Comparison of ENCODE assay signal across 10 mouse cellular contexts in the genomic region with DNA sequence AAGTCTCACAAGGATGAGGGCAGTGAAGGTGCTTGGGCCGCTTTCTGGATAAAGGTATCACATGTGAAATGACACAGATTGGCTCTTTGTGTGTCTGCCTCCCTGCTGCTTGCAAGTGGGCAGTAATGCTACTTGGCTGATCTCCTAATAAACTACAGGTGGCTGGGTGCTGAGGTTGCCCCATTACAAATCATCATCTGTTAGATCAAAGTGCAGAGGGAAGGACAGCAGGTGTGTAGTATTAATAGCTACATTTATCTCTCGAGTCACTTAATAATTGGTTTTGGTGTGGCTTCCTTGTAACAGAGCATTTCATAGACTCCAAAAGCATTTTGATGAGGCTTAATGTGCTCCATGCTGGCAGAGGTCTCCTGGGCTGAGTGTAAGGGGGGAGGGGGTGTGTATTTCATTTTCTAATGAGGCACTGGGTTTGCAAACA.
DNase-seq lines count a peak whose midpoint lies in the region; ATAC-seq and TF ChIP-seq lines count a peak whose summit lies in the region.
"Had no signal": no experiment of that assay in that cellular context is flagged by ENCODE, and none has a peak within 500 bp of the region (broad histone marks: within the 10 kb centered on the region; RNA-seq: fewer than 3 reads in every experiment).

No protein-coding gene starts in this region.

- DNase-seq in embryo, embryonic 10 days (ENCODE audit: low spot score) = peak; percentile 5
- no peak for DNase-seq in embryo, embryonic 9.5 days (ENCODE audit: extremely low spot score)
- DNase-seq in brain, embryonic 14.5 days (ENCODE audit: low read depth) = peak; percentile 83
- no peak for DNase-seq in forebrain, postnatal 0 days
- no peak for DNase-seq in lung, postnatal 25 days (ENCODE audit: low spot score)
- DNase-seq in lung, postnatal 10 days = no peak
- DNase-seq in heart, postnatal 4 days = no peak
- DNase-seq: gastrocnemius, postnatal 14 days; lung, adult 2 months had no signal

- no peak overlapping the region for H3K4me3 ChIP-seq in forebrain, postnatal 0 days (ENCODE audit: low read depth, low read length)
- no peak overlapping the region for H3K4me3 ChIP-seq in midbrain, embryonic 12.5 days

- H3K9ac ChIP-seq in forebrain, postnatal 0 days = no peak overlapping the region
- H3K9ac ChIP-seq in midbrain, embryonic 12.5 days (replicated peaks) = no peak overlapping the region

- peak; percentile 58; the same call in 1 of the 2 replicates for ATAC-seq in forebrain, postnatal 0 days
- ATAC-seq in midbrain, embryonic 12.5 days (ENCODE audit: low FRiP score, low read depth) = peak; percentile 89

- no peaks in the 10 kb centered on the region for H3K4me1 ChIP-seq in forebrain, postnatal 0 days (ENCODE audit: insufficient read depth)
- peaks cover 5% of the 10 kb centered on the region; the same call in 1 of the 2 replicates for H3K4me1 ChIP-seq in midbrain, embryonic 12.5 days

- no peak overlapping the region for H3K4me2 ChIP-seq in forebrain, postnatal 0 days (ENCODE audit: low read depth)
- no peak overlapping the region for H3K4me2 ChIP-seq in midbrain, embryonic 12.5 days (replicated peaks)

- 24% methylated on average over 2 of the region's 2 CpGs for WGBS in forebrain, postnatal 0 days
- WGBS in midbrain, embryonic 12.5 days = 49% methylated on average over 2 of the region's 2 CpGs

- no peak overlapping the region for H3K27ac ChIP-seq in forebrain, postnatal 0 days (ENCODE audit: low read depth, low read length)
- no peak overlapping the region for H3K27ac ChIP-seq in midbrain, embryonic 12.5 days (replicated peaks)

- TF ChIP-seq POLR2A in brain, embryonic 14.5 days (IDR thresholded peaks at IDR 0.05; ENCODE audit: borderline replicate concordance, extremely low read depth, insufficient read depth, insufficient read length, poor library complexity, severe bottlenecking) = no peak

- H3K36me3 ChIP-seq in forebrain, postnatal 0 days (ENCODE audit: insufficient read depth) = no peaks in the 10 kb centered on the region
- no peaks in the 10 kb centered on the region for H3K36me3 ChIP-seq in midbrain, embryonic 12.5 days

- H3K9me3 ChIP-seq in forebrain, postnatal 0 days (ENCODE audit: low read length) = no peaks in the 10 kb centered on the region
- no peaks in the 10 kb centered on the region for H3K9me3 ChIP-seq in midbrain, embryonic 12.5 days

- TF ChIP-seq CTCF in brain, embryonic 14.5 days (IDR thresholded peaks at IDR 0.05; ENCODE audit: borderline replicate concordance, extremely low read depth, insufficient read depth, insufficient read length) = no peak
- no peak for TF ChIP-seq CTCF in forebrain, postnatal 0 days (IDR thresholded peaks at IDR 0.05; ENCODE audit: low read depth)

- H3K27me3 ChIP-seq in forebrain, postnatal 0 days (ENCODE audit: insufficient read depth, low read length) = no peaks in the 10 kb centered on the region
- H3K27me3 ChIP-seq in midbrain, embryonic 12.5 days = no peaks in the 10 kb centered on the region

Comparison
In these comparisons a context has a peak if more than half of its experiments do, and no peak if none do; other contexts are left out.
1. DNase-seq: peak in embryo, embryonic 10 days (single experiment) and brain, embryonic 14.5 days (single experiment); none in embryo, embryonic 9.5 days (single experiment), forebrain, postnatal 0 days (single experiment), lung, postnatal 25 days (single experiment), lung, postnatal 10 days (single experiment) and heart, postnatal 4 days (single experiment).